Mouse (Mus musculus) small intestine, adult 2 months (tissue): ENCODE results near the gene Kptn.

ENCODE experiments used
- CTCF ChIP-seq: fragments of 200-500 bp; IDR thresholded peaks from 2 replicates; pipeline ENCODE4 v1.5.1; 2012; ENCODE audit warnings: low read depth, mild to moderate bottlenecking, control low read depth, inconsistent platforms, low read length, moderate library complexity, mixed read lengths; ENCODE audit not compliant: insufficient replicate concordance, insufficient read length; ENCODE audit errors: extremely low read depth
- POLR2A ChIP-seq: fragments of 200-500 bp; IDR thresholded peaks from 2 replicates; pipeline ENCODE4 v1.6.1; 2012; ENCODE audit warnings: low read depth, mild to moderate bottlenecking, control low read depth, inconsistent platforms, low read length, moderate library complexity

GRCm38 (mm10) chr7:16117100-16117499 lies 2.6 kb upstream of the Kptn start:
- no peak for TF ChIP-seq CTCF
- TF ChIP-seq POLR2A: no peak
